Mouse (Mus musculus): Measurements from ENCODE around the gene Ppip5k2. TPM values are rescaled to one million over a fixed set of nuclear protein-coding genes. Genes with fewer than 3 reads are reported as not detected.

Gene Ppip5k2
- polyA plus RNA-seq, 1 experiment from 2014 or later = 51.1 TPM

DNA sequence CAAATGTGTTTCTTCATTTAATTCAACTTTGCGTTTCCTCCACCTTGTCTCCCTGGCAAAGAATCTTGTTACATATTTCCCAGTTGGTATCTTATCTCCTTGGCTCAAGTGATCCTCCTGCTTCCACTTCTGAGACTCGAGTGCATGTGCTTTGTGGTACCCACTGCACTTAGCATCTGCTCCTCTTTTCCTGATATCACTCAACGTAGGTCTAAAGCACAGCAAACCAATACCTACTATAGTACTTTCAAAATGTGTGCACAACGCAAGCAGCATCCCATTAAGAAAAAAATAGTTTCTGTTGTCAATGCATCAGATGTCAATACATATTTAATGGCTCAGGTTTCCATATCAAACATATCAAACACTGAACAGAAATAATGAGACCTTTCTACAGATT is 24.5 kb downstream of the Ppip5k2 start:
- Histone ChIP-seq H3K9me3 (no peaks in the 10 kb centered on the region), H3K4me1 (no peaks in the 10 kb centered on the region), H3K4me3 (no peak overlapping the region), H3K36me3 (replicated peaks) (peaks cover 83% of the 10 kb centered on the region), H3K27me3 (ENCODE audit: poor library complexity, severe bottlenecking) (no peaks in the 10 kb centered on the region), H3K27ac (no peak overlapping the region)
- whole genome bisulfite sequencing = 95% methylated on average over 4 of the region's 4 CpGs
- no peak for DNase-seq (ENCODE audit: extremely low spot score, low spot score)

DNA sequence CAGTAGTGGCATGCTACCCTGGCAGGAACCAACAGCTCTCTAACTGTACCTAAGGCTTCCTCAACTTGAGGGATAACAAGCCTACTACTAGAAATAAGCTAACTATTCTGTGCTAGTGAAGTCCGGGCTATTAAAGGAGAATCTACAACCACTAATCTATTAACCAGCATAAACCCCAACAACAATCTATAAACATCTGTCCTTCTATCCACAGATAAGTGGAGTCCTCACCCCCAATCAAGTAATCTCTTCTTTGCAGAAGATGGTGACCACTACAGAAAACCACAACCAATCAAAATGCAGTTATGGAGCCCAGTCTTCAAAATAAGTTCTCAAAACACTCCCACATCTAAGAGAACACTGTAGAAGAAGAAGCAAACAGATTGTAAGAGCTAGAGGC is 27.1 kb downstream of the Ppip5k2 start:
- H3K9me3 ChIP-seq = no peaks in the 10 kb centered on the region
- peaks cover 83% of the 10 kb centered on the region for H3K36me3 ChIP-seq (replicated peaks)
- H3K4me3 ChIP-seq = no peak overlapping the region
- no peaks in the 10 kb centered on the region for H3K4me1 ChIP-seq
- H3K27ac ChIP-seq = no peak overlapping the region
- WGBS = 83% methylated on average over 1 of the region's 1 CpGs
- no peaks in the 10 kb centered on the region for H3K27me3 ChIP-seq (ENCODE audit: poor library complexity, severe bottlenecking)
- DNase-seq (ENCODE audit: extremely low spot score, low spot score) = no peak

DNA sequence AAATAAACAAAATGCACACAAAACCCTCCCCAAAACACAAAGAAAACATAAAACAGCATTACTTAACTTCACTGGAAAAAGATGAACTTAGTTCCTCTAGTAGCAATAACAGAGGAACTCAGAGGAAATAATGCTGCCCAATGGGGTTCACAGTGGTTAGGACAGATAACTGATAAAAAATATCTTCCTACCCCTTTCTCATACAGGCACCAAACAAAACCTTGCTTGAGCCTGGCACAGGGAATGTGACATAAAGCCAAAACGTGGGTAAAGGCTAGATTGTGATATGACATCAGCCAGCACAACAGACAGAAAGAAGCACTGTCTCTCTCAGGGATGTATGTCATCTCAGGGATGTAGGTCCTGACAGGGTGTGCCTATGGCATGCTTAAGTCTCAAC is 40.9 kb downstream of the Ppip5k2 start:
- 78% methylated on average over 1 of the region's 1 CpGs for WGBS
- Histone ChIP-seq H3K4me3 (no peak overlapping the region), H3K27me3 (ENCODE audit: poor library complexity, severe bottlenecking) (no peaks in the 10 kb centered on the region), H3K27ac (no peak overlapping the region), H3K4me1 (no peaks in the 10 kb centered on the region), H3K36me3 (replicated peaks) (peaks cover 63% of the 10 kb centered on the region), H3K9me3 (no peaks in the 10 kb centered on the region)
- no peak for DNase-seq (ENCODE audit: extremely low spot score, low spot score)

DNA sequence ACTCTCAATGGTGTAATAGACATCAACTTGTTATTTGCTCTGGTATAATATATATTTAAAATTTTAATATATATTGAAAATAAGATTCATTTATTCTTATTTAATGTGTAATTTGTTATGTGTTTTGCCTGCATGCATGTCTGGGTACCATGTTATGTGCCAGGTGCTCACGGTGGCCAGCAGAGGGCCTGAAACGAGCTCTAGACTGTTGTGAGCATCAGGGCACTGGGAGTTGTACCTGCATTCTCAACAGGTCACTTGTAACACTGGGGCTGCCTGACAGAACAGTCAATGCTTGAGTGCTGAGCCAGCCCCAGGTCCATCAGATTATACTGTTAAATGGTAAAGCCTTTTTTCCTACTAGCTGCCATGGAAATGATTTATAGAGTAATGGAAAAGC is 43.5 kb downstream of the Ppip5k2 start:
- H3K4me3 ChIP-seq = no peak overlapping the region
- H3K27ac ChIP-seq = no peak overlapping the region
- no peaks in the 10 kb centered on the region for H3K27me3 ChIP-seq (ENCODE audit: poor library complexity, severe bottlenecking)
- no peak for DNase-seq (ENCODE audit: extremely low spot score, low spot score)
- H3K9me3 ChIP-seq = no peaks in the 10 kb centered on the region
- 82% methylated on average over 2 of the region's 2 CpGs for WGBS
- no peaks in the 10 kb centered on the region for H3K4me1 ChIP-seq
- peaks cover 52% of the 10 kb centered on the region for H3K36me3 ChIP-seq (replicated peaks)

DNA sequence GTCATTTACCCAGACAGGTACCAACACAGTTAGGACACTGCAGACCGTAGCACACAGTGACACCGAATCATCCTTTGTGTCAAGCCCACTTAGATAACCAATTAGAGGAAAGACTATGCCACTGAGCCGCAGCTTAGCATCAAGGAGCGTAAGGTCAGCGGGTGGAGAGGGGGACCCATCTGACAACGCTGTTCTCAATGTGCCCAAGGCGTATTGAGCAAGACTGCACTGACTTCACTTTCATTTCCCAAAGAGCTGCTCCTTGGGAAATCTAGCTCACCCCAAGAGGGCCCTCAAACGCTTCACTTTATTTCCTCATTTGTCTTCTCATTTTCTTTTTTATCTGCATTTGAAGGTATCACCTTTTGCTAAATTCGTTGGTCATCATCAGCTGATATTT is 51.8 kb downstream of the Ppip5k2 start:
- Histone ChIP-seq H3K36me3 (replicated peaks) (peaks cover 71% of the 10 kb centered on the region), H3K27me3 (ENCODE audit: poor library complexity, severe bottlenecking) (no peaks in the 10 kb centered on the region), H3K4me1 (no peaks in the 10 kb centered on the region), H3K4me3 (no peak overlapping the region), H3K27ac (no peak overlapping the region), H3K9me3 (no peaks in the 10 kb centered on the region)
- DNase-seq (ENCODE audit: extremely low spot score, low spot score) = no peak
- WGBS = 89% methylated on average over 9 of the region's 9 CpGs

DNA sequence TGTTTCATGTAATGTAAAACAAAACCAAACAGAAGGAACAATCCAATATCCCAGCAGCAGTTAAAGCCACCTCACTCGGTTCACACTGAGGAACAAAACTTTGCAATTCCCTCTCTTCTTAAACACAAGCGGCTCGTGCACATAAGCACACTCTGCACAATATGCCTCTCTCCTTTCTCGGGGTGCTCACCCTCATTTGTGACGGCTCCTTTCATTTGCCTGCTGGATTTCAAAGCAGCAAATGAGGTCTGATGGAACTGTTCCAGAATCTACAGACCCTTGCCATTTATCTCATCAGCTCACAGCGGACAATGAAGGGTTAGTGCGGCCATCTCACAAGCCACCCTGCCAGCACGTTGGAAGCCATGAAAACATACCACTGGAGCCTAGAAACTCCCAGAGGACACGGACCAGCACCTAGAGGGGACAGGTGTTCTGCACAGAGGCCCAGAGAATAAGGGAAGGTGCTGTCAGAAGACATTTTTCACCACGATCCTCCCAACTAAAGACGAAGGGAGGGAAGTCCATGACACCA is 55.8 kb downstream of the Ppip5k2 start:
- WGBS = 92% methylated on average over 11 of the region's 11 CpGs
- no peaks in the 10 kb centered on the region for H3K9me3 ChIP-seq
- peaks cover 85% of the 10 kb centered on the region for H3K36me3 ChIP-seq (replicated peaks)
- no peak overlapping the region for H3K4me3 ChIP-seq
- DNase-seq (ENCODE audit: extremely low spot score, low spot score) = no peak
- no peak overlapping the region for H3K27ac ChIP-seq
- no peaks in the 10 kb centered on the region for H3K27me3 ChIP-seq (ENCODE audit: poor library complexity, severe bottlenecking)
- H3K4me1 ChIP-seq = no peaks in the 10 kb centered on the region

DNA sequence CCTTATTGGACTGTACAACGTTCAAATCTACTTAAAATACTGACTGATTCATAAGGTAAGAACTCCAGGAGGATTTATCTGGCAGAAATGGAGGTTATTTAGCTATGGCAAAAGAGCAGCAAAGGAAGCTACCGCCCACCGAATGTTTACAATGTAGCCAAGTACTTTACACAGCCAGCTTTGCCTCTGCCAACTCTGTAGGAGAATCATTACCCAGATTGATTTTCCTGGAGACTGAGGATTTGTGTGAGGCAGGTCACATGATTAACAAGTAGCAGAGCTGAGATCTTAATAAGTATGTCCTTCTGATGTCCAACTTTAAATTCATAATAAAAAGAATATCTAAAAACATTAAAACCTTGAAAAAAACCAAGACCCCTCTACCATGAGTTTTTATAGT is 59.7 kb downstream of the Ppip5k2 start:
- Histone ChIP-seq H3K4me1 (no peaks in the 10 kb centered on the region), H3K27ac (no peak overlapping the region), H3K36me3 (replicated peaks) (peaks cover 76% of the 10 kb centered on the region), H3K4me3 (no peak overlapping the region), H3K27me3 (ENCODE audit: poor library complexity, severe bottlenecking) (no peaks in the 10 kb centered on the region), H3K9me3 (no peaks in the 10 kb centered on the region)
- DNase-seq (ENCODE audit: extremely low spot score, low spot score) = no peak
- 89% methylated on average over 3 of the region's 3 CpGs for WGBS

DNA sequence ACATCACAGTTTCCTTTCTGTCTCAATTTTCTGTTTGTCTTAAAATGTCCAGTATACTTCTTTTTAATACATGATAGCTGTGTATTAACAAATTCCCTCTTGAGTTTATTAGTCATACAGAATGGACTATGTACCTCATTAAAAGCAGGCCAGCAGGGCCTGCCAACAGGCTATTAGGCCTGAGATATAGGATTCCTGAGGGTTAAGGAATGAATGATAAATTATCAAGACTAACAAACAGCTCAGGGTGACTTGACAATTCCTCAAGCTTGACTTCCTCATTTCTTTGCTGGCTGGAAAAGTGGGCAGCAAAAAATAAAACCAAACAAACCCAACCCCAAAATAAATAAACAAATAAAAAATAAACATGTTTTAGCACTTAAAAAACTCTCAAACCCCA is 64.8 kb downstream of the Ppip5k2 start:
- no peak for DNase-seq (ENCODE audit: extremely low spot score, low spot score)
- H3K9me3 ChIP-seq = no peaks in the 10 kb centered on the region
- H3K4me3 ChIP-seq = no peak overlapping the region
- H3K27ac ChIP-seq = no peak overlapping the region
- no peaks in the 10 kb centered on the region for H3K4me1 ChIP-seq
- H3K27me3 ChIP-seq (ENCODE audit: poor library complexity, severe bottlenecking) = no peaks in the 10 kb centered on the region
- peaks cover 40% of the 10 kb centered on the region for H3K36me3 ChIP-seq (replicated peaks)

DNA sequence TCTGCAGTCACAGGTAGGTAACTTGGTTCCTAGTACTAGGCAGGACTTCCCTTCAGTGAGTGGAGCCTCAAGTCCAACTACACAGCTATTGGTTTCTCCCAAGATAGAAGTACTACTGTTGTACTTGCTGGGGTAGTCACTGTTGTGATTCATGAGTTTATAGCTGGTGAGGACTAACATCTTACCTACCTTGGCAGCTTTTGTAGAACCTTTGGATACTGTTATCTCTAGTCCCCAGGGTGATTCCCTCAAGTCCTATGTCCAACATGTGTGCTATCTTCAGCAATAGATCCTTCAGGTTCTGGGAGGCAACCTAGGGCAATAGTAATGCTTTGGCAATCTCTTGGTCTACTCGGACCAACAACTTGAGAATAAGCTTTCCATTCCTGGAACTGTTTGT is 65.6 kb downstream of the Ppip5k2 start:
- no peak for DNase-seq (ENCODE audit: extremely low spot score, low spot score)
- H3K9me3 ChIP-seq = no peaks in the 10 kb centered on the region
- H3K27ac ChIP-seq = no peak overlapping the region
- WGBS = 86% methylated on average over 1 of the region's 1 CpGs
- H3K4me3 ChIP-seq = no peak overlapping the region
- H3K36me3 ChIP-seq (replicated peaks) = peaks cover 33% of the 10 kb centered on the region
- no peaks in the 10 kb centered on the region for H3K27me3 ChIP-seq (ENCODE audit: poor library complexity, severe bottlenecking)
- H3K4me1 ChIP-seq = no peaks in the 10 kb centered on the region

DNA sequence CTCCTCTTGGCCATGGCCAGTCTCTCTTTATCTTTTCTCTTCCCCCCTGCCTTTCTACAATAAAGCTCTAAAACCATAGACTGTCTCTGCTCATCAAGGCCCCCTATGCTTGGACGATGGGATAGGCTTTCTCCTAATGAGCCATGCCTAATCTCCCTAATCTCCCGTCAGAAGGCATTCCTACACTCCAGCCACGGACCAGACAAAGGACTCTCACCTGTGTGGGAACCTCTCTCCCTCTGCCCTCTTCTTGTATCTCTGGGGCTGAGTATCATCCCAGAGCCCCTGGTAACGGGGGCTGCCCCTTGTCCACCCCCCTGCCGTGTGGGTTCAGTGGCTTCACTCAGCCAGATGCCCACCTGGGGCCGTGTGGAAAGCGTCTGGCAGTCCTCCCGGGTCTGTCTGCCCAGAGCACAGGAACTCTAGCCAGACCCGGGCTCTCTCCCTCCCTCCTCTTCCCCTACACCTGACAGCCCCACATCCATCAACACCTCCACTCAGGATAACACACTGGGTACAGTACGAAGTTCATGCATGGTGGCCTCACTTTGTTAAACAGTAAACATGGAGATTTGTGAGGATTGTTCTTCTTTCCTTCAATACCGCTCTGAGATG is 71.1 kb downstream of the Ppip5k2 start:
- Histone ChIP-seq H3K27me3 (ENCODE audit: poor library complexity, severe bottlenecking) (no peaks in the 10 kb centered on the region), H3K4me3 (peak overlapping the region; percentile 12; the same call in 1 of the 2 replicates), H3K27ac (peak overlapping the region; percentile 51; the same call in 1 of the 2 replicates), H3K36me3 (replicated peaks) (no peaks in the 10 kb centered on the region; the same call in 1 of the 2 replicates), H3K9me3 (no peaks in the 10 kb centered on the region), H3K4me1 (peaks cover 10% of the 10 kb centered on the region)
- DNase-seq (ENCODE audit: extremely low spot score, low spot score) = no peak
- WGBS = 19% methylated on average over 11 of the region's 11 CpGs

DNA sequence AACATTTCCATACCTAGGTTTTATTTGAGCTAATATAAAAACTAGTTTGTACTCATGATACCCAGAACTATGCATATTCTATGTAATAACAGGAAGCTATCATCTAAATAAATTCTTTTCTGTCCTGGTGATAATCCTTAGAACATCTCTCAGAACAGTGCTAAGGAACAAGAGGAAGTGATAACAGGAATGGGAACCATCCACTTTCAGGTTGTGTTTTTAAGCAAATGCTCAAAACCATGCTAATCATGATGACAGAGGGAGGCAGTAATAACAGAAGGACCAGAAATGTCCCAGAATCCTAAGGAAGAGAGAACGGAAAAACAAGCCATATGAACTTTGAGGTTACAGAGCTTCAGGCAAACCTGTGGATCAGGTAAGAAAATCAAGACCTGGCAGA is 72.9 kb downstream of the Ppip5k2 start:
- H3K4me1 ChIP-seq = peaks cover 10% of the 10 kb centered on the region
- H3K9me3 ChIP-seq = no peaks in the 10 kb centered on the region
- H3K27ac ChIP-seq = no peak overlapping the region
- H3K36me3 ChIP-seq (replicated peaks) = no peaks in the 10 kb centered on the region
- 94% methylated on average over 1 of the region's 1 CpGs for whole genome bisulfite sequencing
- DNase-seq (ENCODE audit: extremely low spot score, low spot score) = no peak
- H3K4me3 ChIP-seq = no peak overlapping the region
- no peaks in the 10 kb centered on the region for H3K27me3 ChIP-seq (ENCODE audit: poor library complexity, severe bottlenecking)

DNA sequence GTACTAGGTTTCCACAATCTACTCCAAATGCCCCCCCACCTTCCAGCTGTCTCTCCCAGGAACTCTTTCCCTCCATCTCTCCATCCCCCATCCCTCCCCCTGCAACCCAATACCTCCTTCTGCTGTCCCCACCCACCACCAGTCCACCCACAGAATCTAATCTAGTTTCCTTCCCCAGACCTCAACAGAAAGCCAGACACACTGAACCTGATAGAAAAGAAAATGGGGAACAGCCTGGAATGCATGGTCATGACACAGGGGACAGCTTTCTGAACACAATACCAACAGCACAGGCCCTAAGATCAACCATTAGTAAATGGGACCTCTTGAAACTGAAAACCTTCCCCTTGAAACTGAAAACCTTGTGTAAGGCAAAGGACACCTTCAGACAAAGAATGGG is 76.4 kb downstream of the Ppip5k2 start:
- no peaks in the 10 kb centered on the region for H3K36me3 ChIP-seq (replicated peaks)
- no peak overlapping the region for H3K27ac ChIP-seq
- H3K27me3 ChIP-seq (ENCODE audit: poor library complexity, severe bottlenecking) = no peaks in the 10 kb centered on the region
- H3K9me3 ChIP-seq = no peaks in the 10 kb centered on the region
- peaks cover 5% of the 10 kb centered on the region for H3K4me1 ChIP-seq
- DNase-seq (ENCODE audit: extremely low spot score, low spot score) = no peak
- no peak overlapping the region for H3K4me3 ChIP-seq

DNA sequence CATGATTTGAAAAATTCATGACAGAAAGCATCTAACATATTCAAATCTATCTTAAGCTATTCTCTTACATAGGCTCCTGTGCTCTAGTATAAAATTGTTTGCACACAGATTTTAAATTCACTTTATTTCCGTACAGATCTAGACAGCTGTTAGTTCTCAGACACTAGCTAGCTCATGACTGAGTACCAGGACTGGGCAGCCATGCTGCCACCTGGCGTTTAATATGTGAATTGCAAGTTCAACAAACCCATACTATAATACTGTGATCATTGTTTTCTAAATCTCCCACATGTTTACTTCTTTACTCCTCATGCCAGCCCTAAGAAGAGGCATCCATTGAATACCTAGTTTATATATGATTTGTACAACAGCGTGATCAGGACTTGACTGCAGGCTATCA is 81.5 kb downstream of the Ppip5k2 start:
- H3K9me3 ChIP-seq = no peaks in the 10 kb centered on the region
- 28% methylated on average over 3 of the region's 3 CpGs for WGBS
- DNase-seq (ENCODE audit: extremely low spot score, low spot score) = peak; percentile 53
- no peaks in the 10 kb centered on the region for H3K36me3 ChIP-seq (replicated peaks)
- no peak overlapping the region for H3K27ac ChIP-seq
- no peaks in the 10 kb centered on the region for H3K27me3 ChIP-seq (ENCODE audit: poor library complexity, severe bottlenecking)
- no peak overlapping the region for H3K4me3 ChIP-seq
- H3K4me1 ChIP-seq = no peaks in the 10 kb centered on the region
